Mouse (Mus musculus) retina, postnatal 7 days (tissue): ENCODE measurements around the gene Pik3r6.

Experiments used
- DNase-seq: peaks from one replicate; pipeline ENCODE4 v3.0.0-alpha.2; 2012; ENCODE audit warnings: low read depth, low spot score

Gene Pik3r6

GRCm38 (mm10) chr11:68532773-68533172 lies 30.0 kb downstream of the Pik3r6 start:
- no peak for DNase-seq

- no peak for DNase-seq
Observed at GRCm38 (mm10) chr11:68533971-68534475, 31.2 kb downstream of the Pik3r6 start.

GRCm38 (mm10) chr11:68536026-68536425 lies 33.2 kb downstream of the Pik3r6 start:
- no peak for DNase-seq

DNA sequence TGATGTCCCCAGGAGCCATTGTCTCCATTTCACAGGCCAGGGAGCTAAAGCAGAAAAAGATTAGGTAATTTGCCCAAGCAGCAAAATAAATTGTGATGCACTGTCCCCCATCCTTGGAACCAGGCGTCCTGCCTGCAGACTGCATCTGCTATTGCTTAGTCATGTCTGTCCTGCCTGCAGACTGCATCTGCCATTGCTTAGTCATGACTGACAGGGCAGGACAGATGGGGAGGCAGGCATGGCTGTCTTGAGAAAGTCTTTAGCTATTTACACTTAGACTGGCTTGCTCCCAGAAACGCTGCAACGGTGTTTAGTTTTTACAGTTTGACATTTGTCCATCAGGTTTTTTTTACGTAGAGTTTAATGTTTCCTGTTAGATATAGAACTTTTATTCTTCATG lies 33.6 kb downstream of the Pik3r6 start:
- DNase-seq = no peak

DNA sequence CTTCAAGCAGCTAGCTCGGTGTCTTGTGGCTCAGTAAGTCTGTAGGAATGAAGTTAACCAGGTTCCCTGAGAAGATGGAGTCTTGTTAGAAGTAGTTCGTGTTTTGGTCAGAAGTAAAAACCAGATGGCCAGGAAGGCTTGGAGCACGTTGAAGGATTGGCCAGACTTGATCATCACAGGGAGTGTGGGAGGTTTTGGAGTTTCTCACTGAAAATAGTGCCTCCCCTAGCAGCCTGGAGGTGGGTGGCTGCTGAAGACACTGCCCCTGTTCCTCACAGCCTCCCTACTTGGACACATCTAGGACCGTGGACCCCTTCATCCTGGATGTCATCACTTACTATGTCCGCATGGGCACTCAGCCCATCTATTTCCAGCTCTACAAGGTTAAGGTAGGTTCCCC lies 36.8 kb downstream of the Pik3r6 start:
- DNase-seq = no peak

- DNase-seq = no peak
Observed at GRCm38 (mm10) chr11:68544554-68544953, 41.7 kb downstream of the Pik3r6 start.

- no peak for DNase-seq
Observed at GRCm38 (mm10) chr11:68545172-68545571, 42.4 kb downstream of the Pik3r6 start.

GRCm38 (mm10) chr11:68545682-68546222 lies 42.9 kb downstream of the Pik3r6 start:
- no peak for DNase-seq

DNA sequence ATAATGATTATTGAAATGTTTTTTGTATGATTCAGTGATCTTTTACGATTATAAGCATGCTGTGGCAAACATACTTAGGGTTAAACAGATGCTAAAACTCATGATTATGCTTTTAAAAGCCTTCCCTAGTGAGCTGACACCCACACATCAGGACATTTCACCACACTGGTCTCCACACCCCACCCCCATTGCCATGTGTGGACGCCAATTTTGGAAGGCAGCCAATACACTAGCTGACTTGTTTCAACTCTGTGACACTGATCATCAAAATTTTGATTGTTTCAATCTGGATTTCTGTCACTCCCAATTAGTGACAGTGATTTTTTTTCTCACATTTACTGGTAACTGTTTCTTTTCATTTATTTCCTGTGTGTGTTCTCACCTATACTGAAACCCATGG lies 44.7 kb downstream of the Pik3r6 start:
- DNase-seq = no peak

DNA sequence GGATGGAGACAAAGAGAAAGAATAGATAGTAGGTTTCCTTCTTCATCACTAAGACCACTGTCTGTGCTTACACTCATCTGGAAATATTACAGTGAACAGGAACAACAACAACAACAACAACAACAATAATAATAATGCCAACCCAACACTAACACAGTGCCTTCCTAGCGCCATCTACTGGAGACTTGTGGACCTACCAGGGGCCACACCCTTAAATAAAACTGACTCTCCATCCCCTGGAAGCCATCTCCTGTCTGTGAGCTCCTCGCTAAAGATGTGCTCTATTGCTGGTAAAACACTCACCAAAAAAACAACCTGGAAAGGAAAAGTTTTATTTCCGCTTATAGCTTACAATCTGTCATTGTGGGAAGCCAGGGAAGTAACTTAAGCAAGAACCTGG lies 46.8 kb downstream of the Pik3r6 start:
- no peak for DNase-seq

DNA sequence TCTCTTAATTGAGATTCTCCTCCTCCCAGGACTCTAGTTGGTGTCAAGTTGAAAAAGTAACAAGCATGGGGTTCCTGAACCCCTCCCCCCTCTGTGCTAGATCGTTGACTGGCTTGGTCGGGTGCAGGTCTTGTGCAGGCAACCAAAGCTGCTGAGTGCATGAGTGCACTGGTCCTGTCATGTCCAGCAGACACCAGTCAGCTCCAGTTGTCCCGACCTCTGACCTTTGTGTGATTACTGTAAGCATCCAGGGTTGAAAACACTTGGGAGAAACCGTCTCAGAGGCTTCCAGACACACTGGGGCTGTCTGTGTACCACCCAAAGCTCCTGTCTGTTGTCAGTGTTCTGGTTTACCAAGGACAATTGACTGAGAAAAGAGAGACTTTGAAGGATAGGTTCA lies 47.5 kb downstream of the Pik3r6 start:
- no peak for DNase-seq

DNA sequence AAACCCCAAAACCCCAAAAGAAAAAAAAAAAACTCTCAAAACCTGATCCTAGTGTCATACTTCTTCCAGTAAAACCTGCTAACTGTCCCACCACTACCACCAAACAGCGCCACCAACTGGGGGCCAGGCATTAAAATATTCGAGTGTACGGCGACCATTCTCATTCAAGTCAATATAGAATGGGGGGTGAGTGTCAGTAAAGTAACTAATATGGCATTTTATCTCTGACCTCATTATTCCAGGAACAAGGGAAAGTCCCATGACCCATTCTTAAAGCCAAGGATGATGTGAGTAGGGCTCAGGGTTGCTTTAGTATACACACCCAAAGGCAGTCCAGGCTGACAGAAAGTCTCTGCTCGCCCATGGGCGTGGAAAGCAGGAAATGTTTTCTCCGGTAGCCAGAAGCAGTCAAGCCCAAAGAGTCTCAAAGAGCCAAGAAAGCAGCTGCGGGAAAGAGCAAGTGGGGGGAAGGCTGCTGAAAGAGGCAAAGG lies 51.2 kb downstream of the Pik3r6 start:
- DNase-seq = no peak

DNA sequence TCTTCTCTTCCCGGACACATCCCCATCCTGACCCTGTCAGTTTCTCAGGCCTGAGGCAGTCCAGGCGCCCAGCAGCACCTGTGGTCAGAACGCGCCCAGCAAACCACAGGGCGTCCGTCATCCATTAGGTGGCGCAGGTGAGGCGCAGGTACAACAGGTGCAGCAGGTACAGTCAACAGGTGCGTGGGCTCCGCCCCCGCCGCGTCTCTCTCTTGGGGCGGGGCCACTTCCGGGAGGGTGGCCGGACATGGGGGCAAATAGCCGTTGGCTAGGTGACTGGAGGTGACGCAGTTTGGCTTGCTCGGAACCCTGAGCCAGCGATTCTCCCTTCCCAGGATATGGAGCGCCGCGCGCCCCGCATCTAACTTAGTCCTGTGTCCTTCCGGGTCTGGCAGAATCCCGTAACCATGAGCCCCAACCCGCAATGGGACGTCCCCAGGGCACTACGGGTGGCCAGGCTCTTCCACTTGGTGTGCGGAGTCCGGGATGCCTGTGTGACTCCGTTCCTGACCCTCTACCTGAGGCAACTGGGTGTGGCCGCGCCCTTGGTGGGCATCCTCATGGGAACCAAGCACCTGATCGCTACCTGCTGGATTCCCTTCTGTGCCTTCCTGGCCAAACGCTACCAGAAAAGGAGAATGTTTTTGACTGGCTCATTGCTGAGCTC lies 53.2 kb downstream of the Pik3r6 start, which contains the start of gene Mfsd6l:
TSS of gene Mfsd6l (plus strand) at position 269 of the 667 bp plus-strand sequence.
- no peak for DNase-seq

- no peak for DNase-seq
Observed at GRCm38 (mm10) chr11:68559546-68559945, 56.7 kb downstream of the Pik3r6 start.

DNA sequence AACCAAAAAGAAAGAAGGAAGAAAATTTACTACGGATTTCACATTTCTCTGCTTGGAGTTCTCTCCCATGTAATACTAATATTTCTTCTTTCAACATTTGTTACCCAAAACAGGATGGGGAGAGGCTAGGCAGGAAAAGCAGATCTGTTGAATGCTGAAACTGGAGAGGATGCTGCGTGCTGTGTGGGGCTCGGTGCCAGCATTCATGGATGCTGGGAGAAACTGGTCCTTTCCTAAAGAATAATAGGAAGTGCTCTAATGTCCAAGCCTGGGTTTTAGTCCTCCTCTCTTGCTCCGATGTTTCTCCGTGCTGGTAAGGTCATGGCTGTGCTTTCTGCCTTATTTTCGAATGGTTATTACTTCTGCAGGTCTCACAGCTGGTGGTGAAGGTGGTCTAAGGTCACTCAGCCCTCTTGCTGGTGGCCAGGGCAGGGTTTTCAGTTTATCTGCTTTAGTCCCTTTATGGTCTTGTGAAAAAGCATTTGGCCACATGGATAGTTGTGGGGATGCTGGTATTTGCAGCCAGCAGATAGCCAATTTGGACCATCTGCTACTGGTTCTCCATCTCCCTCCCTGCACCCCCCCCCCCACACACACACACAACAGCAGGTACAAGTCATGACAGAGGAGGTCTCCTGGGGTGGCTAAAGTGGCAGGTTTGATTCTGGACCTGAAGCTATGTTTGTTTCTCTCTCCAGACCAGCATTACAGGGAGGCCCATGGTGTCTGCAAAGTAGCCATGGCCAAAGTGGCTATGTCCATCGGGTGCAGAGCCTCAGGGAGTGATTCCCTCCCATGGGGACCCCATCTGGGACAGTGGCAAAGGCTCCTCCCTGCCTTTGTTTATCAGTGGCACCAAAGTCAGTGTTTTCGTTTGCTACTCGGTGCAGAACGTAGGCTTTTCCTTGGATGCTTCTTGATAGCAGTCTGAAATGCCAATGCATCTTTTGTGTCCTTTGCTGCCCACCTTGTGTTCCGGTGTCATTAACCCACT lies 59.4 kb downstream of the Pik3r6 start:
- DNase-seq = no peak

- no peak for DNase-seq
Observed at GRCm38 (mm10) chr11:68564356-68565031, 61.7 kb downstream of the Pik3r6 start.

GRCm38 (mm10) chr11:68565032-68565429 lies 62.2 kb downstream of the Pik3r6 start:
- DNase-seq = no peak

- DNase-seq = peak; percentile 74
Observed at GRCm38 (mm10) chr11:68566447-68567059, 63.7 kb downstream of the Pik3r6 start.

DNA sequence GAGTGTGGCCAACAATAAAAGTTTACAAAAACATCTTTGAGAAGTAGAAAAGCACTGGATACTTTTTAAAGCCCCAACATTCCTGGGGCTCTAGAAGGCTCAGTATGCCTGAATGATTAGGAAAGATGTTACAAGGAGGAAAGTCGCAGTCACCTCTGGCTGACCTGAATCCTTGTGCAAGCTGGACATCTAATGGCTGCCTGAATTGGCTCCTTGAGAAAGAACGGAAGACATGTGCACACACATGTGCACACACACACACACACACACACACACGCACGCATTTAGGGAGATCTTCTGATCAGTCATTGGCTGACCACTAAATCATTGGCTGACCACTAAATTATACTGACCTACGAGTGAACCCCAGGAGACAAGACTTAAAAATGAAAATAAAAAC lies 68.0 kb downstream of the Pik3r6 start:
- no peak for DNase-seq

DNA sequence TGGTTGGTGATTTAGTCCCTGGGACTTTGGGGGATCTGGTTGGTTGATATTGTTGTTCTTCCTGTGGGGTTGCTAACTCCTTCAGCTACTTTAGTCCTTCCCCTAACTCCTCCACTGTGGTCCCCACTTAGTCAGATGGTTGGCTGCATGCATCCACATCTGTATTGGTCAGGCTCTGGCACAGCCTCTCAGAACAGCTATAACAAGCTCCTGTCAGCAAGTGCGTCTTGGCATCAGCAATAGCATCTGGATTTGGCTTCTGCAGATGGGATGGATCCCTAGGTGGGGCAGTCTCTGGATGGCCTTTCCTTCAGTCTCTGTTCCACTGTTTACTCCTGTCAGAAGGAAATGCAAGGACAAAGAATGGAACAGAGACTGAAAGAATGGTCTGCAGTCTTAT lies 74.3 kb downstream of the Pik3r6 start:
- DNase-seq = no peak

DNA sequence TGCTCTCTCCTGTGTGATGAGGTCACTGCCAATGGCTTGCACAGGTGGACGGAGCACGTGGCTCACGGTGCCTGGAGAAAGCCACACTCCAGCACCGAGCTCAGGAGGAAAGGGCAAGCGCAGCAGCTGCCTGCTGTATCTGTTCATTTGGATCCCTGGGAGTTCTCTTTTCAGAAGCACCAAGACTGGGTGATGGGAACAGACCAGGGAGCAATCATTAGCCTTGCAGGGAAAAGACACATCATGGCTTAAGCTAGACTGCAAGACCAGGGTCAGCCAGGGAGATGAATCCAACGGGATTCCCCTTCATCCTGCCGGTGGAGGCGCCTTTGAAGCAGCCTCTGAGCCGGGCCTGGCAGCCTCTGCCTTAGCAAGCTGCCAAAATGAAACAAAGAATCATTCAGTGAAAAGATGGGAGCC lies 76.7 kb downstream of the Pik3r6 start:
- no peak for DNase-seq
